Mouse (Mus musculus) liver, adult 2 months (tissue): ENCODE data around the gene Pml.
A peak's percentile ranks its signal among the peaks of the same experiment; 100 is the strongest.

Experiments used
- CTCF ChIP-seq: fragments of 200-500 bp; IDR thresholded peaks from 2 replicates; pipeline ENCODE4 v1.5.1; 2011; ENCODE audit warnings: low read depth, low read length, control low read depth
- POLR2A ChIP-seq: fragments of 200-500 bp; IDR thresholded peaks from 2 replicates; pipeline ENCODE4 v1.6.1; 2011; ENCODE audit warnings: low read length, control low read depth; ENCODE audit not compliant: insufficient read depth; ENCODE audit errors: extremely low read depth

- TF ChIP-seq CTCF (peak; percentile 80), POLR2A (no peak)
Observed at GRCm38 (mm10) chr9:58197781-58198701, 51.5 kb downstream of the Pml start.
